Mouse (Mus musculus) MEL (cell line): ENCODE measurements around the gene Lrrc4c. TPM values are rescaled to one million over a fixed set of nuclear protein-coding genes. Genes with fewer than 3 reads are reported as not detected.

Experiments used
- DNase-seq: peaks from one replicate; pipeline ENCODE4 v3.0.0; 2011; ENCODE audit warnings: low read depth, low spot score
- H3K27ac ChIP-seq: 2 replicates; pipeline ENCODE4 v1.5.1; 2012; ENCODE audit warnings: low read depth, mild to moderate bottlenecking, control low read depth, low read length, moderate library complexity; ENCODE audit not compliant: control insufficient read depth
- H3K27me3 ChIP-seq, 2 experiments: fragments of 150-350 bp in 1 of 2; sonication (generic) in 1 of 2; 2 replicates each; pipeline ENCODE4 v1.6.1; 2012; ENCODE audit warnings: low read length in 2 of 2, mild to moderate bottlenecking in 2 of 2, improper control_type of control experiment in 1 of 2, moderate library complexity in 1 of 2; ENCODE audit not compliant: insufficient read depth in 2 of 2, control insufficient read depth in 1 of 2
- H3K36me3 ChIP-seq, 2 experiments: 2 replicates each; pipeline ENCODE4 v1.6.1; 2012 to 2014; ENCODE audit warnings: low read length in 2 of 2, improper control_type of control experiment in 1 of 2, inconsistent platforms in 1 of 2, mild to moderate bottlenecking in 1 of 2; ENCODE audit not compliant: insufficient read depth in 2 of 2, control insufficient read depth in 1 of 2
- H3K4me1 ChIP-seq, 2 experiments: fragments of 150-350 bp in 1 of 2; sonication (generic) in 1 of 2; 2 replicates each; pipeline ENCODE4 v1.6.1; 2012; ENCODE audit warnings: low read length in 2 of 2, improper control_type of control experiment in 1 of 2, mild to moderate bottlenecking in 1 of 2; ENCODE audit not compliant: insufficient read depth in 2 of 2, control insufficient read depth in 1 of 2
- H3K4me3 ChIP-seq, 2 experiments: fragments of 150-350 bp in 1 of 2; sonication (generic) in 1 of 2; 2 replicates each; pipeline ENCODE4 v1.5.1; 2012; ENCODE audit warnings: low read depth in 2 of 2, low read length in 2 of 2, mild to moderate bottlenecking in 2 of 2, moderate library complexity in 2 of 2, control low read depth in 1 of 2, improper control_type of control experiment in 1 of 2; ENCODE audit not compliant: control insufficient read depth in 1 of 2, insufficient read depth in 1 of 2
- H3K79me2 ChIP-seq: 2 replicates; pipeline ENCODE4 v1.6.1; 2012; ENCODE audit warnings: mild to moderate bottlenecking, low read length, moderate library complexity; ENCODE audit not compliant: control insufficient read depth, poor library complexity, insufficient read depth
- H3K9ac ChIP-seq: 2 replicates; pipeline ENCODE4 v1.6.1; 2012; ENCODE audit warnings: low read depth, mild to moderate bottlenecking, control low read depth, low read length, moderate library complexity; ENCODE audit not compliant: control insufficient read depth, poor library complexity, severe bottlenecking
- H3K9me3 ChIP-seq: fragments of 150-350 bp; sonication (generic); replicated peaks from 2 replicates; pipeline ENCODE4 v1.6.1; 2012; ENCODE audit warnings: mild to moderate bottlenecking, low read length, improper control_type of control experiment, moderate library complexity; ENCODE audit not compliant: insufficient read depth
- CHD1 ChIP-seq: IDR thresholded peaks from 2 replicates; pipeline ENCODE4 v1.6.1; 2012; ENCODE audit warnings: low read depth, mild to moderate bottlenecking, inconsistent platforms, low read length, improper control_type of control experiment
- CTCF ChIP-seq, 3 experiments: IDR thresholded peaks in 2 of 3; conservative IDR thresholded peaks in 1 of 3; 2 replicates each; pipeline ENCODE4 v1.5.1; 2011 to 2012; ENCODE audit warnings: low read length in 3 of 3, low read depth in 2 of 3, mild to moderate bottlenecking in 2 of 3, improper control_type of control experiment in 1 of 3, inconsistent platforms in 1 of 3, mixed read lengths in 1 of 3, moderate library complexity in 1 of 3; ENCODE audit not compliant: control insufficient read depth in 1 of 3, insufficient read depth in 1 of 3, poor library complexity in 1 of 3, severe bottlenecking in 1 of 3
- EP300 ChIP-seq, 2 experiments: IDR thresholded peaks; 2 replicates each; pipeline ENCODE4 v1.6.1; 2011; ENCODE audit warnings: improper control_type of control experiment in 2 of 2, low read length in 2 of 2, low read depth in 1 of 2, mild to moderate bottlenecking in 1 of 2
- GABPA ChIP-seq: IDR thresholded peaks from 2 replicates; pipeline ENCODE4 v1.6.1; 2012; ENCODE audit warnings: low read depth, mild to moderate bottlenecking, inconsistent platforms, low read length, improper control_type of control experiment, moderate library complexity
- GATA1 ChIP-seq: IDR thresholded peaks from 2 replicates; pipeline ENCODE4 v1.6.1; 2011; ENCODE audit warnings: low read depth, low read length, improper control_type of control experiment
- JUND ChIP-seq: IDR thresholded peaks from 2 replicates; pipeline ENCODE4 v1.6.1; 2011; ENCODE audit warnings: low read depth, mild to moderate bottlenecking, improper control_type of control experiment, low read length
- KAT2A ChIP-seq: conservative IDR thresholded peaks from 2 replicates; pipeline ENCODE4 v1.6.1; 2012; ENCODE audit warnings: low read depth, low read length, improper control_type of control experiment, inconsistent platforms
- MAFK ChIP-seq: IDR thresholded peaks from 2 replicates; pipeline ENCODE4 v1.6.1; 2011; ENCODE audit warnings: low read depth, mild to moderate bottlenecking, low read length, improper control_type of control experiment, borderline replicate concordance
- MAX ChIP-seq: IDR thresholded peaks from 2 replicates; pipeline ENCODE4 v1.6.1; 2011; ENCODE audit warnings: low read length, improper control_type of control experiment
- MEF2A ChIP-seq: IDR thresholded peaks from 2 replicates; pipeline ENCODE4 v1.6.1; 2014; ENCODE audit warnings: low read depth, mild to moderate bottlenecking, inconsistent platforms, low read length, improper control_type of control experiment; ENCODE audit not compliant: poor library complexity, insufficient replicate concordance, severe bottlenecking; ENCODE audit errors: extremely low read depth
- MYC ChIP-seq: IDR thresholded peaks from 2 replicates; pipeline ENCODE4 v1.6.1; 2011; ENCODE audit warnings: low read depth, mild to moderate bottlenecking, low read length, improper control_type of control experiment, moderate library complexity
- NRF1 ChIP-seq: IDR thresholded peaks from 2 replicates; pipeline ENCODE4 v1.6.1; 2014; ENCODE audit warnings: low read depth, mild to moderate bottlenecking, inconsistent platforms, low read length, improper control_type of control experiment, moderate library complexity; ENCODE audit not compliant: poor library complexity, insufficient read depth, severe bottlenecking
- POLR2AphosphoS2 ChIP-seq: IDR thresholded peaks from 2 replicates; pipeline ENCODE4 v1.6.1; 2011; ENCODE audit warnings: low read length, improper control_type of control experiment
- POLR2AphosphoS5 ChIP-seq: IDR thresholded peaks from 2 replicates; pipeline ENCODE4 v1.6.1; 2012; ENCODE audit warnings: low read depth, borderline replicate concordance, mild to moderate bottlenecking, inconsistent platforms, low read length, moderate library complexity, mixed read lengths
- RAD21 ChIP-seq: IDR thresholded peaks from 2 replicates; pipeline ENCODE4 v1.6.1; 2011; ENCODE audit warnings: mild to moderate bottlenecking, low read depth, low read length, improper control_type of control experiment
- RCOR1 ChIP-seq: IDR thresholded peaks from 2 replicates; pipeline ENCODE4 v1.6.1; 2012; ENCODE audit warnings: low read depth, mild to moderate bottlenecking, inconsistent platforms, low read length, improper control_type of control experiment
- TAL1 ChIP-seq: IDR thresholded peaks from 2 replicates; pipeline ENCODE4 v1.6.1; 2012; ENCODE audit warnings: mild to moderate bottlenecking, inconsistent platforms, low read length, moderate library complexity, mixed read lengths
- UBTF ChIP-seq: IDR thresholded peaks from 2 replicates; pipeline ENCODE4 v1.6.1; 2012; ENCODE audit warnings: low read depth, mild to moderate bottlenecking, inconsistent platforms, low read length, improper control_type of control experiment, moderate library complexity, borderline replicate concordance; ENCODE audit not compliant: insufficient read depth
- USF2 ChIP-seq, 2 experiments: IDR thresholded peaks; 2 replicates each; pipeline ENCODE4 v1.6.1; 2011 to 2012; ENCODE audit warnings: improper control_type of control experiment in 2 of 2, low read length in 2 of 2, borderline replicate concordance in 1 of 2, inconsistent platforms in 1 of 2, low read depth in 1 of 2, mild to moderate bottlenecking in 1 of 2; ENCODE audit not compliant: insufficient read depth in 1 of 2
- ZC3H11A ChIP-seq: IDR thresholded peaks from 2 replicates; pipeline ENCODE4 v1.6.1; 2012; ENCODE audit warnings: low read depth, mild to moderate bottlenecking, inconsistent platforms, low read length, improper control_type of control experiment
- ZMIZ1 ChIP-seq: IDR thresholded peaks from 2 replicates; pipeline ENCODE4 v1.6.1; 2012; ENCODE audit warnings: low read depth, mild to moderate bottlenecking, inconsistent platforms, low read length, improper control_type of control experiment, moderate library complexity
- polyA plus RNA-seq, 2 experiments: library from polyadenylated mRNA; stranded (reverse) in 1 of 2; unstranded in 1 of 2; fragments of >175 nt in 1 of 2; fragments of >200 nt in 1 of 2; gene quantifications; 2 replicates each; pipeline versions ENCODE4 v1.2.1 to v1.2.4; 2012; ENCODE audit warnings: low replicate concordance in 2 of 2, low read depth in 1 of 2; ENCODE audit not compliant: insufficient read length in 2 of 2, insufficient read depth in 1 of 2, missing spikeins in 1 of 2
- total RNA-seq: library from RNA; depleted of rRNA; stranded (reverse); fragments of 300-350 nt; gene quantifications from 2 replicates; pipeline ENCODE4 v1.2.3, GENCODE M21; 2012

Lrrc4c gene
- total and polyA plus RNA-seq, 3 experiments: not detected

DNA sequence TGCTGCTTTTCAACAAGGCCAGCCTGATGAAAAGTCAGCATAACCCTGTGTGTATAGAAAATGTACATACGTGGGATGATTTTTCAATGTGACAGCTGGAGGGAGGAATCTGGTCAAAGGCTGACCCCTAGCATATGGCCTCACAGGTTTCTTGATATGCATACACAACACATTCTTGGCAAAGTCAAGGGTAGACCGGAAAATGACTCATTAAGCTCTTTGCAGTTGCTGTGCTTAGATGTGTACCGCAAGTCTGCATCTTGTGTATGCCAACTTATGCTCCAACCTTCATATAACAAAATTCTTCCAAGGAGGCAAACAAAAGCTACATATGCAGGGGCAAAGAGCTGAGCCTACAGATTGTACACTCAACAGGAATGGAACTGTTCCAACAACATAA, 631.6 kb downstream of the Lrrc4c start:
- Histone ChIP-seq H3K9ac (no peak overlapping the region), H3K27ac (no peak overlapping the region), H3K4me3 (no peak overlapping the region), H3K4me1 (no peaks in the 10 kb centered on the region), H3K27me3 (no peaks in the 10 kb centered on the region), H3K79me2 (no peaks in the 10 kb centered on the region), H3K9me3 (no peaks in the 10 kb centered on the region), H3K36me3 (no peaks in the 10 kb centered on the region)
- TF ChIP-seq TAL1: no peak
- TF ChIP-seq NRF1: no peak
- no peak for TF ChIP-seq ZC3H11A
- TF ChIP-seq MAFK: no peak
- TF ChIP-seq RAD21: no peak
- no peak for TF ChIP-seq EP300 (IDR thresholded peaks at IDR 0.05; ENCODE audit: low read depth in 1 of 2, low read length in 2 of 2)
- TF ChIP-seq GABPA: no peak
- no peak for TF ChIP-seq MAX
- TF ChIP-seq KAT2A: no peak
- no peak for TF ChIP-seq RCOR1
- DNase-seq: no peak

DNA sequence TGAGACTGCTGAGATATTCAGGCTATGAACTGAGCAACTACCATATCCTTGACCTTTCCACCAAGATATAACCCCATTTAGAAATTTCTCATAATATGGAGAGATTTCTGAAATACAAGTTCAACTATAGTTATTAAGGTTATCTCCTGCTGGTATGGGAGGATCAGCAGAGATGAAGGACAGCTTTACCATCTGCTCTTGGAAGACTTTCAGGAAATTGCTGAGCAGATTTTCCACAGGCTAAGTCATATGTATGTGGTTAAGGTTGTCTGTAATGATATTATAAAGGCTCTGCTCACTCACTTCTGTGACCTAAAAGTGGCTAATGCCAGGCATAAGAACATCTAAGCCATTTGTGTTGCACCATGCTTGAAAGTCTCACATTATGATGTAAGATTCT, 681.6 kb downstream of the Lrrc4c start:
- H3K36me3 ChIP-seq: no peaks in the 10 kb centered on the region
- no peak overlapping the region for H3K4me3 ChIP-seq
- no peak overlapping the region for H3K9ac ChIP-seq
- no peak for TF ChIP-seq MYC
- TF ChIP-seq JUND: no peak
- TF ChIP-seq MEF2A: no peak
- no peak for TF ChIP-seq CHD1
- TF ChIP-seq NRF1: no peak
- no peak for TF ChIP-seq POLR2AphosphoS2
- TF ChIP-seq USF2 (IDR thresholded peaks at IDR 0.05; ENCODE audit: borderline replicate concordance in 1 of 2, insufficient read depth in 1 of 2, low read depth in 1 of 2, low read length in 2 of 2): no peak
- no peak for TF ChIP-seq POLR2AphosphoS5
- no peak for TF ChIP-seq CTCF (IDR thresholded peaks at IDR 0.05 in 2 of 3, conservative IDR thresholded peaks at IDR 0.05 in 1 of 3; ENCODE audit: control insufficient read depth in 1 of 3, insufficient read depth in 1 of 3, low read depth in 2 of 3, low read length in 3 of 3, poor library complexity in 1 of 3, severe bottlenecking in 1 of 3)
- no peak for TF ChIP-seq UBTF
- TF ChIP-seq GABPA: no peak
- TF ChIP-seq GATA1: no peak
- no peak for TF ChIP-seq ZMIZ1
- TF ChIP-seq, all 39 proteins: peak for 0
- no peak for DNase-seq
- Histone ChIP-seq H3K4me1 (no peaks in the 10 kb centered on the region), H3K27me3 (no peaks in the 10 kb centered on the region), H3K27ac (no peak overlapping the region), H3K9me3 (no peaks in the 10 kb centered on the region), H3K79me2 (no peaks in the 10 kb centered on the region)
